Mouse (Mus musculus): Measurements from ENCODE around the gene H2afz. TPM values are rescaled to one million over a fixed set of nuclear protein-coding genes. Genes with fewer than 3 reads are reported as not detected.

The H2afz gene
- polyA plus RNA-seq (2015; fragmentation: Nextera tagmentation; extraction: Ambion mirVana), result 651 and 676 TPM in 2 replicates

GRCm38 (mm10) chr3:137864124-137864987 lies at the start of gene H2afz:
H2afz (plus strand) TSS chr3:137864487.
- Histone ChIP-seq H3K27ac (ENCODE audit: low read depth) (peak within 1 kb of the TSS; percentile 98), H3K36me3 (replicated peaks; ENCODE audit: insufficient read depth, low read length) (peaks cover 8% of the 10 kb centered on the region), H3K4me3 (ENCODE audit: low read depth, low read length) (peak within 1 kb of the TSS; percentile 89), H3K4me1 (ENCODE audit: insufficient read depth) (peaks cover 24% of the 10 kb centered on the region), H3K9me3 (ENCODE audit: low read length) (no peaks in the 10 kb centered on the region), H3K9ac (replicated peaks) (peak within 1 kb of the TSS; percentile 95), H3K27me3 (ENCODE audit: insufficient read depth, low read length) (no peaks in the 10 kb centered on the region), H3K4me2 (ENCODE audit: low read depth, low read length) (peak within 1 kb of the TSS; percentile 89)
- 2% methylated on average over 60 of the region's 115 CpGs for WGBS (ENCODE audit: insufficient replicate concordance)
- DNase-seq (peak; percentile 98), ATAC-seq (peak; percentile 89)
- TF ChIP-seq EP300 (IDR thresholded peaks at IDR 0.05; ENCODE audit: low read depth) (no peak; the same call in 1 of the 2 replicates), CTCF (IDR thresholded peaks at IDR 0.05; ENCODE audit: low read depth) (peak; percentile 39; the same call in 1 of the 2 replicates)

GRCm38 (mm10) chr3:137818713-137819112 lies 45.6 kb upstream of the H2afz start:
- H3K9ac ChIP-seq (replicated peaks), result no peak overlapping the region
- no peaks in the 10 kb centered on the region for H3K4me1 ChIP-seq (ENCODE audit: insufficient read depth)
- H3K4me2 ChIP-seq (ENCODE audit: low read depth, low read length), result no peak overlapping the region
- 42% methylated on average over 4 of the region's 4 CpGs for WGBS (ENCODE audit: insufficient replicate concordance)
- DNase-seq (no peak), ATAC-seq (no peak)
- no peaks in the 10 kb centered on the region for H3K9me3 ChIP-seq (ENCODE audit: low read length)
- no peaks in the 10 kb centered on the region for H3K27me3 ChIP-seq (ENCODE audit: insufficient read depth, low read length)
- H3K36me3 ChIP-seq (replicated peaks; ENCODE audit: insufficient read depth, low read length), result no peaks in the 10 kb centered on the region
- no peak overlapping the region for H3K27ac ChIP-seq (ENCODE audit: low read depth)
- H3K4me3 ChIP-seq (ENCODE audit: low read depth, low read length), result no peak overlapping the region
- TF ChIP-seq EP300 (IDR thresholded peaks at IDR 0.05; ENCODE audit: low read depth) (no peak), CTCF (IDR thresholded peaks at IDR 0.05; ENCODE audit: low read depth) (no peak)

GRCm38 (mm10) chr3:137820688-137821467 lies 43.4 kb upstream of the H2afz start:
- no peak overlapping the region for H3K4me3 ChIP-seq (ENCODE audit: low read depth, low read length)
- no peaks in the 10 kb centered on the region for H3K36me3 ChIP-seq (replicated peaks; ENCODE audit: insufficient read depth, low read length)
- 48% methylated on average over 6 of the region's 6 CpGs for WGBS (ENCODE audit: insufficient replicate concordance)
- no peak for ATAC-seq
- H3K27ac ChIP-seq (ENCODE audit: low read depth), result no peak overlapping the region
- no peak for DNase-seq
- H3K9ac ChIP-seq (replicated peaks), result no peak overlapping the region
- no peaks in the 10 kb centered on the region for H3K9me3 ChIP-seq (ENCODE audit: low read length)
- H3K4me1 ChIP-seq (ENCODE audit: insufficient read depth), result no peaks in the 10 kb centered on the region
- H3K27me3 ChIP-seq (ENCODE audit: insufficient read depth, low read length), result no peaks in the 10 kb centered on the region
- no peak overlapping the region for H3K4me2 ChIP-seq (ENCODE audit: low read depth, low read length)
- TF ChIP-seq CTCF (IDR thresholded peaks at IDR 0.05; ENCODE audit: low read depth), result no peak
- TF ChIP-seq EP300 (IDR thresholded peaks at IDR 0.05; ENCODE audit: low read depth), result no peak

GRCm38 (mm10) chr3:137823317-137823716 lies 41.0 kb upstream of the H2afz start:
- H3K4me2 ChIP-seq (ENCODE audit: low read depth, low read length), result no peak overlapping the region

GRCm38 (mm10) chr3:137827678-137828077 lies 36.6 kb upstream of the H2afz start:
- TF ChIP-seq EP300 (IDR thresholded peaks at IDR 0.05; ENCODE audit: low read depth) (no peak), CTCF (IDR thresholded peaks at IDR 0.05; ENCODE audit: low read depth) (no peak)
- no peak overlapping the region for H3K4me2 ChIP-seq (ENCODE audit: low read depth, low read length)
- no peak for DNase-seq
- H3K4me1 ChIP-seq (ENCODE audit: insufficient read depth), result no peaks in the 10 kb centered on the region
- no peaks in the 10 kb centered on the region for H3K36me3 ChIP-seq (replicated peaks; ENCODE audit: insufficient read depth, low read length)
- no peaks in the 10 kb centered on the region for H3K27me3 ChIP-seq (ENCODE audit: insufficient read depth, low read length)
- H3K9ac ChIP-seq (replicated peaks), result no peak overlapping the region
- ATAC-seq, result no peak
- H3K27ac ChIP-seq (ENCODE audit: low read depth), result no peak overlapping the region
- no peaks in the 10 kb centered on the region for H3K9me3 ChIP-seq (ENCODE audit: low read length)
- 17% methylated on average over 11 of the region's 11 CpGs for WGBS (ENCODE audit: insufficient replicate concordance)
- no peak overlapping the region for H3K4me3 ChIP-seq (ENCODE audit: low read depth, low read length)

More at GRCm38 (mm10) chr3:137823317-137823716, 41.0 kb upstream of the H2afz start:
- no peak overlapping the region for H3K27ac ChIP-seq (ENCODE audit: low read depth)
- H3K36me3 ChIP-seq (replicated peaks; ENCODE audit: insufficient read depth, low read length), result no peaks in the 10 kb centered on the region
- no peaks in the 10 kb centered on the region for H3K27me3 ChIP-seq (ENCODE audit: insufficient read depth, low read length)
- 51% methylated on average over 3 of the region's 3 CpGs for WGBS (ENCODE audit: insufficient replicate concordance)
- H3K9ac ChIP-seq (replicated peaks), result no peak overlapping the region
- no peaks in the 10 kb centered on the region for H3K9me3 ChIP-seq (ENCODE audit: low read length)
- DNase-seq (no peak), ATAC-seq (no peak)
- TF ChIP-seq EP300 (IDR thresholded peaks at IDR 0.05; ENCODE audit: low read depth) (no peak), CTCF (IDR thresholded peaks at IDR 0.05; ENCODE audit: low read depth) (no peak)
- no peak overlapping the region for H3K4me3 ChIP-seq (ENCODE audit: low read depth, low read length)
- no peaks in the 10 kb centered on the region for H3K4me1 ChIP-seq (ENCODE audit: insufficient read depth)

GRCm38 (mm10) chr3:137831156-137831555 lies 33.1 kb upstream of the H2afz start:
- Histone ChIP-seq H3K27ac (ENCODE audit: low read depth) (no peak overlapping the region), H3K4me3 (ENCODE audit: low read depth, low read length) (no peak overlapping the region), H3K9me3 (ENCODE audit: low read length) (no peaks in the 10 kb centered on the region), H3K4me1 (ENCODE audit: insufficient read depth) (no peaks in the 10 kb centered on the region), H3K27me3 (ENCODE audit: insufficient read depth, low read length) (no peaks in the 10 kb centered on the region), H3K4me2 (ENCODE audit: low read depth, low read length) (no peak overlapping the region), H3K36me3 (replicated peaks; ENCODE audit: insufficient read depth, low read length) (no peaks in the 10 kb centered on the region), H3K9ac (replicated peaks) (no peak overlapping the region)
- ATAC-seq (no peak), DNase-seq (no peak)
- WGBS (ENCODE audit: insufficient replicate concordance), result 68% methylated on average over 2 of the region's 2 CpGs
- TF ChIP-seq CTCF (IDR thresholded peaks at IDR 0.05; ENCODE audit: low read depth), result no peak
